Comparison of ENCODE assay signal across 19 mouse cellular contexts in the genomic region with DNA sequence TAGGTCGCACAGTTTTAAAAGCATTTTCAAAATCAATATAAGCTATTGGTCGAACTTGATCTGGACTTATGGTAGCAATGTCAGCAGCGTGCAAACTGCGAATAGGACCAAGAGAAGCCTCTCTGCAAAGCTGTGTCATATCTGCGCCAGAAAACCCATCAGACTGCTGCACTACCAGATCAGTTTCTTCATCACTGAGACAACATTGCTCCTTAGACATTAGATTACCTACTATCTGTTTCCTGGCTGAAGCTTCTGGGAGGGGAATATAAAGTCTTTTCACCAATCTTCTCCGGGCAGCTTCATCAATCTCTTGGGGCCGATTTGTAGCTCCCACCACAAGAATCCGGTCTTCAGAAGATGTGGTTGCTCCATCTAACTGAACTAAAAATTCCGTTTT. TPM values are rescaled to one million over a fixed set of nuclear protein-coding genes. Genes with fewer than 3 reads are reported as not detected.
DNase-seq lines count a peak whose midpoint lies in the region; ATAC-seq and TF ChIP-seq lines count a peak whose summit lies in the region.
"Had no signal": no experiment of that assay in that cellular context is flagged by ENCODE, and none has a peak within 500 bp of the region (broad histone marks: within the 10 kb centered on the region; RNA-seq: fewer than 3 reads in every experiment).

No protein-coding gene starts in this region.

- peaks cover 63% of the 10 kb centered on the region for H3K79me2 ChIP-seq in CH12.LX (replicated peaks; ENCODE audit: control insufficient read depth, extremely low read depth, insufficient read depth, poor library complexity, severe bottlenecking)

- no peak overlapping the region for H3K4me3 ChIP-seq in CH12.LX (replicated peaks in 1 of 3; ENCODE audit: low read depth in 2 of 3, low read length in 2 of 3, poor library complexity in 1 of 3)
- H3K4me3 ChIP-seq in G1E (ENCODE audit: low read depth, low read length): peak overlapping the region; percentile 39; the same call in 1 of the 2 replicates
- H3K4me3 ChIP-seq in liver, embryonic 15.5 days (replicated peaks): peak overlapping the region; percentile 18; the same call in 1 of the 2 replicates
- no peak overlapping the region for H3K4me3 ChIP-seq in heart, embryonic 12.5 days
- H3K4me3 ChIP-seq: embryonic facial prominence, embryonic 12.5 days; forebrain, embryonic 13.5 days; heart, adult 2 months; heart, embryonic 13.5 days; hindbrain, embryonic 12.5 days had no signal

- no peak for TF ChIP-seq RAD21 in CH12.LX (IDR thresholded peaks at IDR 0.05; ENCODE audit: low read depth, low read length)

- in situ Hi-C loops in CH12.LX (cut with MboI; ENCODE audit: low pct_ligation_motif_present, low pct_unique_long_range_greater_than_20kb, low sequenced_read_pairs): loop anchor here (25.0 kb wide), 3 partner anchors 411 to 736 kb away; no protein-coding TSS in a partner anchor

- H3K27ac ChIP-seq in CH12.LX (ENCODE audit: insufficient read depth, low read depth): no peak overlapping the region
- H3K27ac ChIP-seq in liver, embryonic 15.5 days (replicated peaks): no peak overlapping the region; the same call in 1 of the 2 replicates
- H3K27ac ChIP-seq in heart, embryonic 12.5 days (ENCODE audit: poor library complexity, severe bottlenecking): no peak overlapping the region
- H3K27ac ChIP-seq: embryonic facial prominence, embryonic 12.5 days; forebrain, embryonic 13.5 days; heart, adult 2 months; heart, embryonic 13.5 days; hindbrain, embryonic 12.5 days; hindbrain, postnatal 0 days had no signal

- peak overlapping the region; percentile 34; the same call in 1 of the 2 replicates for H3K4me2 ChIP-seq in CH12.LX (ENCODE audit: insufficient read depth, low read depth, poor library complexity, severe bottlenecking)
- peak overlapping the region; percentile 42 for H3K4me2 ChIP-seq in liver, embryonic 15.5 days
- H3K4me2 ChIP-seq in heart, embryonic 12.5 days: no peak overlapping the region
- H3K4me2 ChIP-seq: embryonic facial prominence, embryonic 12.5 days; forebrain, embryonic 13.5 days; heart, embryonic 13.5 days; hindbrain, embryonic 12.5 days had no signal

- H3K36me3 ChIP-seq in CH12.LX (replicated peaks in 1 of 2; ENCODE audit: control insufficient read depth in 1 of 2, insufficient read depth in 1 of 2, low read length in 1 of 2) (peaks cover 53 to 83% of the 10 kb centered on the region in 2 experiments), G1E (replicated peaks) (peaks cover 78% of the 10 kb centered on the region)
- H3K36me3 ChIP-seq in liver, embryonic 15.5 days (replicated peaks): peaks cover 96% of the 10 kb centered on the region
- peaks cover 76% of the 10 kb centered on the region for H3K36me3 ChIP-seq in heart, embryonic 12.5 days

- no peak for TF ChIP-seq EP300 in CH12.LX (IDR thresholded peaks at IDR 0.05; ENCODE audit: low read length)

- H3K9ac ChIP-seq in CH12.LX (ENCODE audit: insufficient read depth, low read depth): peak overlapping the region; percentile 39; the same call in 1 of the 2 replicates
- peak overlapping the region; percentile 10; the same call in 1 of the 2 replicates for H3K9ac ChIP-seq in liver, embryonic 15.5 days
- no peak overlapping the region for H3K9ac ChIP-seq in heart, embryonic 12.5 days
- H3K9ac ChIP-seq: embryonic facial prominence, embryonic 12.5 days; forebrain, embryonic 13.5 days; forebrain, postnatal 0 days; hindbrain, embryonic 12.5 days had no signal

- dilution Hi-C loops in CH12.LX (cut with MboI; ENCODE audit: extremely low pct_ligation_motif_present, extremely low pct_unique_long_range_greater_than_20kb, low sequenced_read_pairs): loop anchor here (25.0 kb wide), 1 partner anchor 161 kb away; no protein-coding TSS in a partner anchor

- no peaks in the 10 kb centered on the region for H3K27me3 ChIP-seq in CH12.LX (replicated peaks)
- H3K27me3 ChIP-seq in G1E (ENCODE audit: insufficient read depth, low read length): no peaks in the 10 kb centered on the region
- no peaks in the 10 kb centered on the region for H3K27me3 ChIP-seq in liver, embryonic 15.5 days
- no peaks in the 10 kb centered on the region for H3K27me3 ChIP-seq in heart, embryonic 12.5 days (replicated peaks)
- H3K27me3 ChIP-seq: embryonic facial prominence, embryonic 12.5 days; forebrain, embryonic 13.5 days; heart, embryonic 13.5 days; hindbrain, embryonic 12.5 days had no signal

- no peak for TF ChIP-seq CTCF in CH12.LX (conservative IDR thresholded peaks at IDR 0.05 in 1 of 2, IDR thresholded peaks at IDR 0.05 in 1 of 2; ENCODE audit: low read depth in 2 of 2, low read length in 2 of 2)
- TF ChIP-seq CTCF in G1E (IDR thresholded peaks at IDR 0.05; ENCODE audit: low read depth, low read length): no peak

- H3K9me3 ChIP-seq in CH12.LX (replicated peaks; ENCODE audit: low read length): no peaks in the 10 kb centered on the region
- no peaks in the 10 kb centered on the region for H3K9me3 ChIP-seq in G1E (replicated peaks)
- no peaks in the 10 kb centered on the region for H3K9me3 ChIP-seq in liver, embryonic 15.5 days (replicated peaks)
- no peaks in the 10 kb centered on the region for H3K9me3 ChIP-seq in heart, embryonic 12.5 days (replicated peaks)
- H3K9me3 ChIP-seq: embryonic facial prominence, embryonic 12.5 days; forebrain, embryonic 13.5 days; heart, embryonic 13.5 days; hindbrain, embryonic 12.5 days had no signal

- TF ChIP-seq POLR2A in CH12.LX (IDR thresholded peaks at IDR 0.05; ENCODE audit: low read depth, low read length): no peak

- WGBS in liver, embryonic 15.5 days (ENCODE audit: insufficient replicate concordance): 54% methylated on average over 9 of the region's 9 CpGs
- WGBS in heart, embryonic 12.5 days: 85% methylated on average over 9 of the region's 9 CpGs

- DNase-seq in CH12.LX (ENCODE audit: extremely low read depth): no peak
- peak; percentile 13 for DNase-seq in G1E (ENCODE audit: low spot score)
- DNase-seq: adrenal gland, postnatal 10 days; cerebellum, adult 11-12 months; cerebellum, adult 9-10 months; cerebellum, postnatal 25 days; forebrain, postnatal 0 days; gastrocnemius, postnatal 14 days; heart, adult 2 months; heart, postnatal 4 days had no signal

- peak; percentile 68 for ATAC-seq in G1E (ENCODE audit: extremely low read depth, insufficient number of reproducible peaks, low FRiP score, poor library complexity, severe bottlenecking)
- ATAC-seq in liver, embryonic 15.5 days (ENCODE audit: insufficient read depth): no peak
- peak; percentile 83 for ATAC-seq in megakaryocyte-erythroid progenitor cell, adult 5-6 weeks (replicated peaks; ENCODE audit: low FRiP score, low TSS enrichment, poor library complexity, severe bottlenecking)
- ATAC-seq in heart, embryonic 12.5 days (ENCODE audit: insufficient number of reproducible peaks, low FRiP score): no peak
- no peak for ATAC-seq in monocyte, adult 5-6 weeks (replicated peaks; ENCODE audit: insufficient number of reproducible peaks, low FRiP score, low TSS enrichment, poor library complexity, severe bottlenecking)
- ATAC-seq: forebrain, embryonic 13.5 days; forebrain, postnatal 0 days; hindbrain, postnatal 0 days had no signal

- H3K4me1 ChIP-seq in CH12.LX (ENCODE audit: control insufficient read depth in 1 of 2, insufficient read depth in 2 of 2) (peaks cover 7 to 78% of the 10 kb centered on the region in 2 experiments), G1E (ENCODE audit: insufficient read depth, low read depth, low read length) (peaks cover 48% of the 10 kb centered on the region)
- peaks cover 45% of the 10 kb centered on the region for H3K4me1 ChIP-seq in liver, embryonic 15.5 days (replicated peaks)
- H3K4me1 ChIP-seq in heart, embryonic 12.5 days (replicated peaks): peaks cover 16% of the 10 kb centered on the region
- H3K4me1 ChIP-seq: embryonic facial prominence, embryonic 12.5 days; forebrain, embryonic 13.5 days; hindbrain, embryonic 12.5 days had no signal

TF ChIP-seq in CH12.LX, 34 proteins besides CTCF, POLR2A, EP300 and RAD21:
- TF ChIP-seq TBP (conservative IDR thresholded peaks at IDR 0.05; ENCODE audit: low read depth, low read length): no peak
- no peak for TF ChIP-seq ZMIZ1 (IDR thresholded peaks at IDR 0.05; ENCODE audit: low read depth, low read length)
- TF ChIP-seq IRF4 (IDR thresholded peaks at IDR 0.05; ENCODE audit: low read depth, low read length): no peak
- TF ChIP-seq GABPA (IDR thresholded peaks at IDR 0.05; ENCODE audit: insufficient replicate concordance, low read depth, low read length): no peak
- TF ChIP-seq POLR2AphosphoS2 (IDR thresholded peaks at IDR 0.05; ENCODE audit: low read depth, low read length): no peak
- TF ChIP-seq ETS1 (conservative IDR thresholded peaks at IDR 0.05; ENCODE audit: low read depth, low read length): no peak

RNA-seq across cellular contexts. Expression of gene Fignl1, which starts 7.7 kb away (rescaled TPM):
- total RNA-seq in CH12.LX (2012; rRNA removed): 82.8 and 98.5 TPM in 2 replicates
- 189 TPM in 2 replicates for total RNA-seq in CH12.LX (2014; rRNA removed)
- 98.5 and 101 TPM in 2 replicates for polyA plus RNA-seq in CH12.LX (2012; ENCODE audit: insufficient read length, low read depth)
- total RNA-seq in G1E (2014; fragmentation: Nextera tagmentation): 97.4 and 139 TPM in 2 replicates
- total RNA-seq in G1E (2017): 103 and 120 TPM in 2 replicates
- polyA plus RNA-seq in G1E (2012): 1.8 and 3.6 TPM in 2 replicates
- 85.0 and 93.2 TPM in 2 replicates for polyA plus RNA-seq in liver, embryonic 15.5 days (2015; fragmentation: Nextera tagmentation; extraction: Ambion mirVana)
- 59.5 and 80.1 TPM in 2 replicates for total RNA-seq in megakaryocyte-erythroid progenitor cell, adult 5-6 weeks (2014; fragmentation: Nextera tagmentation)
- 89.0 and 110 TPM in 2 replicates for total RNA-seq in megakaryocyte-erythroid progenitor cell, adult 5-6 weeks (2017)
- 76.7 and 77.8 TPM in 2 replicates for polyA plus RNA-seq in heart, embryonic 12.5 days (2016; fragmentation: Nextera tagmentation; extraction: Ambion mirVana)
- total RNA-seq in monocyte, adult 5-6 weeks (2017): 1.8 to 4.7 TPM (median 4.7 TPM) in 3 replicates

Comparison
In these comparisons a context has a peak if more than half of its experiments do, and no peak if none do; other contexts are left out.
1. H3K4me3 ChIP-seq: peak in G1E (single experiment) and liver, embryonic 15.5 days (single experiment); none in CH12.LX (0 of 3) and heart, embryonic 12.5 days (single experiment).
2. ATAC-seq: peak in G1E (single experiment) and megakaryocyte-erythroid progenitor cell, adult 5-6 weeks (single experiment); none in liver, embryonic 15.5 days (single experiment), heart, embryonic 12.5 days (single experiment) and monocyte, adult 5-6 weeks (single experiment).
3. RNA of gene Fignl1, which starts 7.7 kb away (total RNA-seq): 82.8 to 189 TPM in CH12.LX, 97.4 to 139 TPM in G1E and 59.5 to 110 TPM in megakaryocyte-erythroid progenitor cell, adult 5-6 weeks; 1.8 to 4.7 TPM in monocyte, adult 5-6 weeks; every median in the first group is over 10 times any median in the second.